Mouse (Mus musculus): ENCODE results near the gene Scgb2b2.

Scgb2b2 gene

DNA sequence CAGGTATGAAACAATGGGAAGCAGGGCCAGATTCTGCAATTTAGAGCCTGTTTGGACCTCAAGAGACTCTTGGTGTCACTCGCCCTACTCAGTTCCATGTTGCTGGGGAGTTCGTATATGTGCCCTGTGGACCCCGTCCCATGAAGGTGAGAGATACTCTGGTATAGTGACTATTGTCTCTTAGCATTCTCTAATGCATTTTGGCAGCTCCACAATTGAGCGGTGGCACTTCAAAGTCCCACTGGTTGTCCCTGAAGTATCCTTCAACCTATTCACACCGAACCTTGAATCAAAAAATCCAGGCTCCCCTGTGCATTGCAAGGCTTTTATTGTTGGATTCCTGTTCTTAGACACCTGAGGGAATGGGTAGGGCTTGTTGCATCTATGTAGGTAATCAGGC lies at the start of gene Scgb2b2:
Gene Scgb2b2, plus strand, starts transcription at position 301 of the 400 bp plus-strand sequence.
- no peak for DNase-seq

DNA sequence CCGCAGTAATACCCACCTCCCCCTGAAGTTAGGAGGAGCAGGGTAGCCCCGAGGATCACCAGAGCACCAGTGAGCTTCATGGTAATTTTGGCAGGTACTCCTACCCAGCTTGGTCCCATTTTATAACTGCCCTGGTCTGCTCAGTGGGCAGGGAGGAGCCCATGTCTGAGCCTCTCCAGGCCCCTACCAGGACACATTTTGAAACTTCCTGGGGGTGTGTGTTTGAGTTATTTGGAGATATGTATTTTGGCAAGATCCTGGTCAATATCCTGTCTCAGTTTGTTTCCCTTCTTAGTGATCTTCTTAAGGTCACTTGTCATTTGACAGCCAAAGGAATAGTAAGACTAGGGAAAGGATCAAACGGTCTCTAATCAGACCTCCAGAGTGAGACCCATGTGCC lies 1.4 kb downstream of the Scgb2b2 start, which contains the start of gene Scgb1b2:
Gene Scgb1b2, minus strand, starts transcription at position 101 of the 400 bp plus-strand sequence.
- DNase-seq = no peak

Data from embryo, embryonic 11 days (tissue).